Mouse (Mus musculus): ENCODE data around the gene Ankrd13b. TPM values are rescaled to one million over a fixed set of nuclear protein-coding genes. Genes with fewer than 3 reads are reported as not detected.

Ankrd13b gene
- total and polyA plus RNA-seq, 3 experiments: 0.55 to 2.7 (median 1.7) TPM

DNA sequence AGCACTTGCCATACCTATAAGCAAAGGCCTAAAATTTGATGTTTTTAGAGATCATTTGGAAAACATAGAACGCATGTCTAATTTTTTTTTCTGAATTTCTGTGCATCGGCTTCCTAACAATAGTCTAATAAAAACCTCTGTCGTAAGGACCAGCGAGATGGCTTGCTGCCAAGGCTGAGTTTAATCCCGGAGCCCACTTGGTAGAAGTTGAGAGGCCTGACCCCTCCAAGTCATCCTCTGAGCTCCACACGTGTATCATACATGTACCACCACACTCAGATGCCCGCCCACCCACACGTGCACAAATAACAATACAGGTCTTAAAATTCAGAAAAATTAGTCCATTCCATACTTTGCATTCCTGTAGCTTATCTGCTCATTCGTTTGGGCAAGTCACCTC lies 49.4 kb downstream of the Ankrd13b start:
- peaks cover 16 to 45% of the 10 kb centered on the region in 2 experiments for H3K4me1 ChIP-seq (ENCODE audit: control insufficient read depth in 1 of 2, insufficient read depth in 2 of 2)
- DNase-seq (ENCODE audit: extremely low read depth): no peak
- H3K79me2 ChIP-seq (replicated peaks; ENCODE audit: control insufficient read depth, extremely low read depth, insufficient read depth, poor library complexity, severe bottlenecking): no peaks in the 10 kb centered on the region
- no peak overlapping the region for H3K4me2 ChIP-seq (ENCODE audit: insufficient read depth, low read depth, poor library complexity, severe bottlenecking)
- H3K9ac ChIP-seq (ENCODE audit: insufficient read depth, low read depth): no peak overlapping the region
- in situ Hi-C loops (cut with MboI; ENCODE audit: low pct_ligation_motif_present, low pct_unique_long_range_greater_than_20kb, low sequenced_read_pairs) (loop anchor here (10.0 kb wide), 3 partner anchors 95 to 335 kb away; partner anchors contain the start of gene Ssh2), dilution Hi-C loops (cut with MboI; ENCODE audit: extremely low pct_ligation_motif_present, extremely low pct_unique_long_range_greater_than_20kb, low sequenced_read_pairs) (no loop called here)
- peaks cover 11 to 44% of the 10 kb centered on the region in 2 experiments for H3K36me3 ChIP-seq (replicated peaks in 1 of 2; ENCODE audit: control insufficient read depth in 1 of 2, insufficient read depth in 1 of 2, low read length in 1 of 2)
- H3K27ac ChIP-seq (ENCODE audit: insufficient read depth, low read depth): no peak overlapping the region
- H3K27me3 ChIP-seq (replicated peaks): no peaks in the 10 kb centered on the region
- TF ChIP-seq POLR2A (IDR thresholded peaks at IDR 0.05; ENCODE audit: low read depth, low read length) (no peak), TBP (conservative IDR thresholded peaks at IDR 0.05; ENCODE audit: low read depth, low read length) (no peak), RAD21 (IDR thresholded peaks at IDR 0.05; ENCODE audit: low read depth, low read length) (no peak), BHLHE40 (IDR thresholded peaks at IDR 0.05; ENCODE audit: low read depth, low read length) (no peak)
- no peak overlapping the region for H3K4me3 ChIP-seq (replicated peaks in 1 of 3; ENCODE audit: low read depth in 2 of 3, low read length in 2 of 3, poor library complexity in 1 of 3)
- no peaks in the 10 kb centered on the region for H3K9me3 ChIP-seq (replicated peaks; ENCODE audit: low read length)

DNA sequence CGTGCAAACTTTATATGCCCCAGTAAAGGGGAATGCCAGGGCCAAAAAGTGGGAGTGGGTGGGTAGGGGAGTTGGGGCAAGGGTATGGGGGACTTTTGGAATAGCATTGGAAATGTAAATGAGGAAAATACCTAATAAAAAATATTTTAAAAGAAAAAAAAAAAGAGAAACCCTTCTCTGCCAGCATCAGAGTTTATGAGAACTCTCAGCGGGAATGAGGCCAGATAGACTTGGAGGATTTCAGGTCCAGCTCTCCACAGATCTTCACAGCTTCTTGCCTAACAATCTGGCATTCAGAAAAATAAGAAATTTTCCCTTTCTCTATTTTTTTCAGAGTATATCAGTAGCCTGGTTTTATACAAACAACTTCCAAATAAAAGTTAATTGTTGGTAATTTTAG lies 52.5 kb downstream of the Ankrd13b start:
- Histone ChIP-seq H3K4me3 (replicated peaks in 1 of 3; ENCODE audit: low read depth in 2 of 3, low read length in 2 of 3, poor library complexity in 1 of 3) (no peak overlapping the region), H3K79me2 (replicated peaks; ENCODE audit: control insufficient read depth, extremely low read depth, insufficient read depth, poor library complexity, severe bottlenecking) (no peaks in the 10 kb centered on the region), H3K36me3 (replicated peaks in 1 of 2; ENCODE audit: control insufficient read depth in 1 of 2, insufficient read depth in 1 of 2, low read length in 1 of 2) (peaks cover 11 to 43% of the 10 kb centered on the region in 2 experiments), H3K9ac (ENCODE audit: insufficient read depth, low read depth) (no peak overlapping the region), H3K4me1 (ENCODE audit: control insufficient read depth in 1 of 2, insufficient read depth in 2 of 2) (peaks cover 3 to 15% of the 10 kb centered on the region in 2 experiments), H3K27ac (ENCODE audit: insufficient read depth, low read depth) (no peak overlapping the region), H3K27me3 (replicated peaks) (no peaks in the 10 kb centered on the region), H3K9me3 (replicated peaks; ENCODE audit: low read length) (no peaks in the 10 kb centered on the region), H3K4me2 (ENCODE audit: insufficient read depth, low read depth, poor library complexity, severe bottlenecking) (no peak overlapping the region)
- in situ Hi-C loops (cut with MboI; ENCODE audit: low pct_ligation_motif_present, low pct_unique_long_range_greater_than_20kb, low sequenced_read_pairs) (no loop called here), dilution Hi-C loops (cut with MboI; ENCODE audit: extremely low pct_ligation_motif_present, extremely low pct_unique_long_range_greater_than_20kb, low sequenced_read_pairs) (no loop called here)
- TF ChIP-seq ZKSCAN1 (IDR thresholded peaks at IDR 0.05; ENCODE audit: borderline replicate concordance, low read depth, low read length): no peak
- TF ChIP-seq CTCF (conservative IDR thresholded peaks at IDR 0.05 in 1 of 2, IDR thresholded peaks at IDR 0.05 in 1 of 2; ENCODE audit: low read depth in 2 of 2, low read length in 2 of 2): no peak
- TF ChIP-seq IRF4 (IDR thresholded peaks at IDR 0.05; ENCODE audit: low read depth, low read length): no peak
- TF ChIP-seq RCOR1 (conservative IDR thresholded peaks at IDR 0.05; ENCODE audit: low read depth, low read length): no peak
- no peak for TF ChIP-seq JUND (conservative IDR thresholded peaks at IDR 0.05; ENCODE audit: low read depth, low read length)
- no peak for TF ChIP-seq POLR2AphosphoS2 (IDR thresholded peaks at IDR 0.05; ENCODE audit: low read depth, low read length)
- no peak for TF ChIP-seq HCFC1 (IDR thresholded peaks at IDR 0.05; ENCODE audit: low read depth, low read length)
- TF ChIP-seq NRF1 (IDR thresholded peaks at IDR 0.05; ENCODE audit: low read depth, low read length): no peak
- no peak for TF ChIP-seq ZMIZ1 (IDR thresholded peaks at IDR 0.05; ENCODE audit: low read depth, low read length)
- TF ChIP-seq TBP (conservative IDR thresholded peaks at IDR 0.05; ENCODE audit: low read depth, low read length): no peak
- TF ChIP-seq USF2 (conservative IDR thresholded peaks at IDR 0.05; ENCODE audit: low read depth, low read length): no peak
- no peak for DNase-seq (ENCODE audit: extremely low read depth)

DNA sequence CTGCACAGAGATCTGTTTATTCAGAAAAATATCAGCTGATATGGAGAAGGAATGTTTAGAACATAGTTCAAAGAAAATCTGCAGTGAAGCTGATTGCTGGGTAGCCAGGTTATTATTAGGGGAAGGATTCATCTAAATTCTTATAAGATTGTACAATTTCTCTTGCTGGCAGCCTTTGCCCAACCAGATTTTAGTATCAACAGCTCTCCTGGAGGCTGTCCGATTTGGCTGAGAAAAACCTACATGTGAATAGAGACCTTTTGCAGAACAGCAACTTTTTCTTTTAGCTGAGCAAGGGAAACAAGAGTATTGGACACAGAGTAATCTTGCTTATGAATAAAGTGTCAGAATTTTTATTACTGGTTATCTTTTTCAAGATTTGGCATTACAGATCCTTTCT lies 61.0 kb downstream of the Ankrd13b start:
- Histone ChIP-seq H3K9me3 (replicated peaks; ENCODE audit: low read length) (no peaks in the 10 kb centered on the region), H3K4me2 (ENCODE audit: insufficient read depth, low read depth, poor library complexity, severe bottlenecking) (no peak overlapping the region), H3K36me3 (replicated peaks in 1 of 2; ENCODE audit: control insufficient read depth in 1 of 2, insufficient read depth in 1 of 2, low read length in 1 of 2) (peaks cover 18 to 68% of the 10 kb centered on the region in 2 experiments), H3K27me3 (replicated peaks) (no peaks in the 10 kb centered on the region), H3K9ac (ENCODE audit: insufficient read depth, low read depth) (no peak overlapping the region), H3K4me1 (ENCODE audit: control insufficient read depth in 1 of 2, insufficient read depth in 2 of 2) (no peaks in the 10 kb centered on the region), H3K27ac (ENCODE audit: insufficient read depth, low read depth) (no peak overlapping the region), H3K4me3 (replicated peaks in 1 of 3; ENCODE audit: low read depth in 2 of 3, low read length in 2 of 3, poor library complexity in 1 of 3) (no peak overlapping the region), H3K79me2 (replicated peaks; ENCODE audit: control insufficient read depth, extremely low read depth, insufficient read depth, poor library complexity, severe bottlenecking) (no peaks in the 10 kb centered on the region)
- dilution Hi-C loops (cut with MboI; ENCODE audit: extremely low pct_ligation_motif_present, extremely low pct_unique_long_range_greater_than_20kb, low sequenced_read_pairs) (no loop called here), in situ Hi-C loops (cut with MboI; ENCODE audit: low pct_ligation_motif_present, low pct_unique_long_range_greater_than_20kb, low sequenced_read_pairs) (no loop called here)
- no peak for TF ChIP-seq POLR2A (IDR thresholded peaks at IDR 0.05; ENCODE audit: low read depth, low read length)
- no peak for TF ChIP-seq ETS1 (conservative IDR thresholded peaks at IDR 0.05; ENCODE audit: low read depth, low read length)
- no peak for TF ChIP-seq SIN3A (IDR thresholded peaks at IDR 0.05; ENCODE audit: low read length)
- no peak for TF ChIP-seq MAZ (IDR thresholded peaks at IDR 0.05; ENCODE audit: low read depth, low read length)
- no peak for TF ChIP-seq NRF1 (IDR thresholded peaks at IDR 0.05; ENCODE audit: low read depth, low read length)
- no peak for TF ChIP-seq PAX5 (IDR thresholded peaks at IDR 0.05; ENCODE audit: low read length)
- TF ChIP-seq MXI1 (IDR thresholded peaks at IDR 0.05; ENCODE audit: low read depth, low read length): no peak
- DNase-seq (ENCODE audit: extremely low read depth): no peak
